Mouse (Mus musculus): ENCODE data around the gene Tomm6.

- TF ChIP-seq POLR2A (IDR thresholded peaks at IDR 0.05; ENCODE audit: insufficient read length, low read depth) (no peak), CEBPB (IDR thresholded peaks at IDR 0.05; ENCODE audit: insufficient read depth, poor library complexity, severe bottlenecking) (no peak), MYOD1 (IDR thresholded peaks at IDR 0.05; ENCODE audit: control insufficient read depth in 1 of 3, insufficient read length in 2 of 3, low read depth in 2 of 3) (no peak)
Observed at GRCm38 (mm10) chr17:47642992-47643391, 45.2 kb downstream of the Tomm6 start.
